Mouse (Mus musculus): ENCODE measurements around the gene Fkbp5. TPM values are rescaled to one million over a fixed set of nuclear protein-coding genes. Genes with fewer than 3 reads are reported as not detected.

Gene Fkbp5
- polyA plus RNA-seq, 1 experiment from 2014 or later, result 9.7 TPM

DNA sequence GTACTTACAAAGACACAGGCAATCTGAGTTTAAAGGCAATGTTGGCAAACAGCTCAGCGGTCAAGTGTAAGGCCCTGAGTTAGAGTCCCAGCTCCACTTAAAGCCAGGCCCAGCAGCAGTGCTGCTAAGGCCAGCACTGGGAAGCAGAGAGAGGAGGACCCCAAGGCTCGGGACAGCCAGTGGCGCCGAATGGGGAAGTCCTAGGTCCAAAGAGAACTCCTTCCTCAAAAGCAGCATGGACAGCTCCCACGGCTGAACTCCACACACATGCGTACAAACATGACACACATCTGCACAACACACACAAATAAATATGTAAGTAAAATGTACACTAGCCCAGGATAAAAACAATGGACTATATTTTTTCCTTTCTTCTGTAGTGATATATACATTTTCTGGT is 84.3 kb downstream of the Fkbp5 start:
- no peak for DNase-seq (ENCODE audit: low spot score)
- no peaks in the 10 kb centered on the region for H3K9me3 ChIP-seq (ENCODE audit: control insufficient read depth, low read length)
- H3K27ac ChIP-seq (ENCODE audit: low read depth, low read length), result no peak overlapping the region
- no peak overlapping the region for H3K4me2 ChIP-seq (ENCODE audit: low read depth)
- H3K27me3 ChIP-seq (ENCODE audit: control insufficient read depth, insufficient read depth, low read length), result no peaks in the 10 kb centered on the region
- ATAC-seq (ENCODE audit: insufficient read depth, low FRiP score, low TSS enrichment), result no peak
- H3K36me3 ChIP-seq (ENCODE audit: control insufficient read depth, insufficient read depth, low read length), result 0 out of 2 replicates have a peak, but pooled peaks cover 2% of the 10 kb centered on the region
- 91% methylated on average over 6 of the region's 6 CpGs for WGBS
- no peak overlapping the region for H3K4me3 ChIP-seq (ENCODE audit: low read depth, low read length)
- no peak overlapping the region for H3K9ac ChIP-seq (ENCODE audit: low read length)
- H3K4me1 ChIP-seq (ENCODE audit: control insufficient read depth, insufficient read depth, low read length), result no peaks in the 10 kb centered on the region

- no peak for DNase-seq (ENCODE audit: low spot score)
Measured at GRCm38 (mm10) chr17:28431931-28432335, 85.4 kb downstream of the Fkbp5 start.

GRCm38 (mm10) chr17:28431038-28431437 is 86.3 kb downstream of the Fkbp5 start:
- Histone ChIP-seq H3K27me3 (ENCODE audit: control insufficient read depth, insufficient read depth, low read length) (no peaks in the 10 kb centered on the region), H3K4me3 (ENCODE audit: low read depth, low read length) (no peak overlapping the region), H3K9me3 (ENCODE audit: control insufficient read depth, low read length) (no peaks in the 10 kb centered on the region), H3K9ac (ENCODE audit: low read length) (no peak overlapping the region), H3K27ac (ENCODE audit: low read depth, low read length) (no peak overlapping the region), H3K4me2 (ENCODE audit: low read depth) (no peak overlapping the region), H3K36me3 (ENCODE audit: control insufficient read depth, insufficient read depth, low read length) (no peaks in the 10 kb centered on the region), H3K4me1 (ENCODE audit: control insufficient read depth, insufficient read depth, low read length) (no peaks in the 10 kb centered on the region)
- ATAC-seq (ENCODE audit: insufficient read depth, low FRiP score, low TSS enrichment), result no peak
- 88% methylated on average over 7 of the region's 7 CpGs for WGBS
- DNase-seq (ENCODE audit: low spot score), result no peak

More at GRCm38 (mm10) chr17:28431931-28432335, 85.4 kb downstream of the Fkbp5 start:
- H3K9ac ChIP-seq (ENCODE audit: low read length), result no peak overlapping the region
- H3K27me3 ChIP-seq (ENCODE audit: control insufficient read depth, insufficient read depth, low read length), result no peaks in the 10 kb centered on the region
- no peaks in the 10 kb centered on the region for H3K9me3 ChIP-seq (ENCODE audit: control insufficient read depth, low read length)
- ATAC-seq (ENCODE audit: insufficient read depth, low FRiP score, low TSS enrichment), result no peak
- H3K27ac ChIP-seq (ENCODE audit: low read depth, low read length), result no peak overlapping the region
- no peaks in the 10 kb centered on the region for H3K4me1 ChIP-seq (ENCODE audit: control insufficient read depth, insufficient read depth, low read length)
- H3K36me3 ChIP-seq (ENCODE audit: control insufficient read depth, insufficient read depth, low read length), result 0 out of 2 replicates have a peak, but pooled peaks cover under 1% of the 10 kb centered on the region
- no peak overlapping the region for H3K4me3 ChIP-seq (ENCODE audit: low read depth, low read length)
- 93% methylated on average over 6 of the region's 6 CpGs for WGBS
- no peak overlapping the region for H3K4me2 ChIP-seq (ENCODE audit: low read depth)

DNA sequence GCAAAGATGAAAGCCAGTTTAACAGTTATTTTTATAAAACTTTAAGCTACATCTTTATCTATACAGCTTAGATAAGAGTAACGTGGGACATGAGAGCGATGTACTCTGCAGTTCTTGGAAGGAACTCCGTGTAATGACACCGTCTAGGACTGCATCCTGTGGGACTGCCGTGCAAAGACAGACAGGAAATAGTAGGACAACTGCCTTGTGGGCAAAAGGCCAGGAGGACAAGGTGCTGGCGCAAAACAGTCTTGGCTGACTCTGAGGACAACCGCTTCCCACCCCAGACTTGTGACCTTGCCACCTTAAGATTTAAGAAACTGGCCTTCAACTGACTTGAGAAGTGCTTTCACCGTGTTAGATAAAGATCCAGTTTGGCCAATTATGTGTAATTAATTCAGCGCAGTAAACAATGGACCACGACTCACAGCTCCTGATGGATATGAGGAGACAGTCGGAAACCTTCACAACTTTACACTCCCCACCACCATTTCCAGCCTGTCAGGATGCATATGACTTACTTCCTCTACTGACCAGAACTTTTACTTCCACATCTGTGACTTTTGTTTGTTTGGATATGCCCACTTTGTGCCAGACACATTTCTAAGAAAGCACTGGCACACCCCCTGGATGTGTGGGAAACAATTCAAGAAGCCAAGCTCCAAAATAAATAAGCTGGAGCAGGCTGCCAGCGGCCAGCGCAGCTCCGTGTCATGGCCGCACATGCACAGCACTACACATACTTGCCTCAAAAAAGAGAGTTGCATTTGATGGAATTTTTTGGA is 88.7 kb downstream of the Fkbp5 start:
- no peak overlapping the region for H3K4me3 ChIP-seq (ENCODE audit: low read depth, low read length)
- WGBS, result 85% methylated on average over 15 of the region's 15 CpGs
- no peak overlapping the region for H3K4me2 ChIP-seq (ENCODE audit: low read depth)
- no peak overlapping the region for H3K27ac ChIP-seq (ENCODE audit: low read depth, low read length)
- no peaks in the 10 kb centered on the region for H3K36me3 ChIP-seq (ENCODE audit: control insufficient read depth, insufficient read depth, low read length)
- H3K9ac ChIP-seq (ENCODE audit: low read length), result no peak overlapping the region
- H3K4me1 ChIP-seq (ENCODE audit: control insufficient read depth, insufficient read depth, low read length), result no peaks in the 10 kb centered on the region
- no peaks in the 10 kb centered on the region for H3K9me3 ChIP-seq (ENCODE audit: control insufficient read depth, low read length)
- DNase-seq (ENCODE audit: low spot score), result no peak
- H3K27me3 ChIP-seq (ENCODE audit: control insufficient read depth, insufficient read depth, low read length), result no peaks in the 10 kb centered on the region
- no peak for ATAC-seq (ENCODE audit: insufficient read depth, low FRiP score, low TSS enrichment)

DNA sequence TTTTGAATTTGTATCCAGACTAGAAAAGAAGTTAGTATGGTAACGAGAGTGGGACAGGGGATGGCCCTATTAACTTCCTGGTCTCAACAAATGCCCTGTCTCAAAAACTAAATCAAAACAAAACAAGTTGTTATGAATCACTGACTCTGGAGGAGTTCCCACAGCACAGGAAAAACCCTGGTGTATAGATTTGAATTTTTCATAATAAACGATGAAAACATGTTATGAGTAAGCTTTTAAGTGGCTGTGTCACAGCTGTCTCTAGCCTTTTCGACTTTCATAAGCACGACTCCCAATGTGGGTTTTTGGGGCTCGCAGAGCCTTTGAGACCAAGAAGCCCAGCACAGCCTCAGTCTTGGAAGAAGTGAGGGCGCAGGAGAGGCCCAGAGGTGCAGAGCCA is 89.7 kb downstream of the Fkbp5 start:
- ATAC-seq (ENCODE audit: insufficient read depth, low FRiP score, low TSS enrichment) (no peak), DNase-seq (ENCODE audit: low spot score) (no peak)
- no peak overlapping the region for H3K4me2 ChIP-seq (ENCODE audit: low read depth)
- H3K27ac ChIP-seq (ENCODE audit: low read depth, low read length), result no peak overlapping the region
- H3K9ac ChIP-seq (ENCODE audit: low read length), result no peak overlapping the region
- no peaks in the 10 kb centered on the region for H3K4me1 ChIP-seq (ENCODE audit: control insufficient read depth, insufficient read depth, low read length)
- H3K36me3 ChIP-seq (ENCODE audit: control insufficient read depth, insufficient read depth, low read length), result no peaks in the 10 kb centered on the region
- 94% methylated on average over 6 of the region's 6 CpGs for WGBS
- H3K27me3 ChIP-seq (ENCODE audit: control insufficient read depth, insufficient read depth, low read length), result no peaks in the 10 kb centered on the region
- no peak overlapping the region for H3K4me3 ChIP-seq (ENCODE audit: low read depth, low read length)
- no peaks in the 10 kb centered on the region for H3K9me3 ChIP-seq (ENCODE audit: control insufficient read depth, low read length)

- H3K4me1 ChIP-seq (ENCODE audit: control insufficient read depth, insufficient read depth, low read length), result no peaks in the 10 kb centered on the region
- no peak for DNase-seq (ENCODE audit: low spot score)
- H3K9me3 ChIP-seq (ENCODE audit: control insufficient read depth, low read length), result no peaks in the 10 kb centered on the region
- no peak overlapping the region for H3K9ac ChIP-seq (ENCODE audit: low read length)
- no peak overlapping the region for H3K4me3 ChIP-seq (ENCODE audit: low read depth, low read length)
- no peak overlapping the region for H3K4me2 ChIP-seq (ENCODE audit: low read depth)
- ATAC-seq (ENCODE audit: insufficient read depth, low FRiP score, low TSS enrichment), result no peak
- no peaks in the 10 kb centered on the region for H3K36me3 ChIP-seq (ENCODE audit: control insufficient read depth, insufficient read depth, low read length)
- H3K27ac ChIP-seq (ENCODE audit: low read depth, low read length), result no peak overlapping the region
- H3K27me3 ChIP-seq (ENCODE audit: control insufficient read depth, insufficient read depth, low read length), result no peaks in the 10 kb centered on the region
- 77% methylated on average over 6 of the region's 6 CpGs for WGBS
Measured at GRCm38 (mm10) chr17:28424373-28424772, 93.0 kb downstream of the Fkbp5 start.

DNA sequence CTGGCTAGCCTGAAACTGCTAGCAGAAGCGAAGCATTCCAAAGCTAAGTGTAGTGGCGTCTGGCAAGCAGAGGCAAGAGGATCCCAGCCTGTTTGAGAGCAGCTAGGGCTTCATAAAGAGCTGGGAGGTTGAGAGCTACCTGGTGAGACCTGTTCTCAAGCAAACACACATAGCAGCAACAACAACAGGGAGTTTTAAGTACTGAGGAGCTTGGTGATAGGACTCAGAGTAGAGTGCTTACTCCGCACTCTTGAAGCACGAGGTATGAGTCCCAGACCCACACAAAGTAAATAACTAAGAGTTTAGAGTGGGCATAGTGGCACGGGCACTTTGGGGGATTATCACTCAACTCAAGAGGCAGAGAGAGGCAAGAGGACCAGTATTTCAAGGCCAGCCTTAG is 96.3 kb downstream of the Fkbp5 start:
- Histone ChIP-seq H3K4me3 (ENCODE audit: low read depth, low read length) (no peak overlapping the region), H3K36me3 (ENCODE audit: control insufficient read depth, insufficient read depth, low read length) (no peaks in the 10 kb centered on the region), H3K27me3 (ENCODE audit: control insufficient read depth, insufficient read depth, low read length) (no peaks in the 10 kb centered on the region), H3K27ac (ENCODE audit: low read depth, low read length) (no peak overlapping the region), H3K4me2 (ENCODE audit: low read depth) (no peak overlapping the region), H3K9me3 (ENCODE audit: control insufficient read depth, low read length) (no peaks in the 10 kb centered on the region), H3K4me1 (ENCODE audit: control insufficient read depth, insufficient read depth, low read length) (no peaks in the 10 kb centered on the region), H3K9ac (ENCODE audit: low read length) (no peak overlapping the region)
- ATAC-seq (ENCODE audit: insufficient read depth, low FRiP score, low TSS enrichment) (no peak), DNase-seq (ENCODE audit: low spot score) (no peak)
- 75% methylated on average over 5 of the region's 5 CpGs for WGBS

- H3K27ac ChIP-seq (ENCODE audit: low read depth, low read length), result no peak overlapping the region
- no peak overlapping the region for H3K4me2 ChIP-seq (ENCODE audit: low read depth)
Measured at GRCm38 (mm10) chr17:28420229-28421051, 96.9 kb downstream of the Fkbp5 start.

More at GRCm38 (mm10) chr17:28420229-28421051, 96.9 kb downstream of the Fkbp5 start:
- ATAC-seq (ENCODE audit: insufficient read depth, low FRiP score, low TSS enrichment) (no peak), DNase-seq (ENCODE audit: low spot score) (no peak)
- Histone ChIP-seq H3K36me3 (ENCODE audit: control insufficient read depth, insufficient read depth, low read length) (no peaks in the 10 kb centered on the region), H3K9ac (ENCODE audit: low read length) (no peak overlapping the region), H3K4me3 (ENCODE audit: low read depth, low read length) (no peak overlapping the region), H3K4me1 (ENCODE audit: control insufficient read depth, insufficient read depth, low read length) (no peaks in the 10 kb centered on the region), H3K27me3 (ENCODE audit: control insufficient read depth, insufficient read depth, low read length) (no peaks in the 10 kb centered on the region), H3K9me3 (ENCODE audit: control insufficient read depth, low read length) (no peaks in the 10 kb centered on the region)
- 44% methylated on average over 12 of the region's 12 CpGs for WGBS
